Mouse (Mus musculus): ENCODE measurements around the gene Pqlc3. TPM values are rescaled to one million over a fixed set of nuclear protein-coding genes. Genes with fewer than 3 reads are reported as not detected.

Pqlc3 gene
- total and polyA plus RNA-seq, 3 experiments: 5.2 to 13.1 TPM; not detected in 1

- Histone ChIP-seq H3K27me3 (ENCODE audit: control insufficient read depth in 1 of 2, insufficient read depth in 2 of 2, low read length in 2 of 2) (peaks cover 3% of the 10 kb centered on the region in 2 experiments; a peak in 3 of 4 replicates), H3K79me2 (ENCODE audit: control insufficient read depth, insufficient read depth, low read length, poor library complexity) (no peaks in the 10 kb centered on the region), H3K9me3 (replicated peaks; ENCODE audit: insufficient read depth, low read length) (no peaks in the 10 kb centered on the region), H3K4me3 (ENCODE audit: control insufficient read depth in 1 of 2, insufficient read depth in 1 of 2, low read depth in 2 of 2, low read length in 2 of 2) (no peak overlapping the region), H3K27ac (ENCODE audit: control insufficient read depth, low read depth, low read length) (no peak overlapping the region), H3K9ac (ENCODE audit: control insufficient read depth, low read depth, low read length, poor library complexity, severe bottlenecking) (no peak overlapping the region), H3K4me1 (ENCODE audit: control insufficient read depth in 1 of 2, insufficient read depth in 2 of 2, low read length in 2 of 2) (no peaks in the 10 kb centered on the region), H3K36me3 (ENCODE audit: control insufficient read depth in 1 of 2, insufficient read depth in 2 of 2, low read length in 2 of 2) (no peaks in the 10 kb centered on the region)
- TF ChIP-seq NRF1 (IDR thresholded peaks at IDR 0.05; ENCODE audit: insufficient read depth, low read depth, low read length, poor library complexity, severe bottlenecking) (no peak), POLR2AphosphoS5 (IDR thresholded peaks at IDR 0.05; ENCODE audit: borderline replicate concordance, low read depth, low read length) (no peak)
- no peak for DNase-seq (ENCODE audit: low read depth, low spot score)
Observed at GRCm38 (mm10) chr12:17048979-17049612, 48.9 kb upstream of the Pqlc3 start.

- H3K9ac ChIP-seq (ENCODE audit: control insufficient read depth, low read depth, low read length, poor library complexity, severe bottlenecking): no peak overlapping the region
- no peaks in the 10 kb centered on the region for H3K4me1 ChIP-seq (ENCODE audit: control insufficient read depth in 1 of 2, insufficient read depth in 2 of 2, low read length in 2 of 2)
- no peaks in the 10 kb centered on the region for H3K9me3 ChIP-seq (replicated peaks; ENCODE audit: insufficient read depth, low read length)
- H3K36me3 ChIP-seq (ENCODE audit: control insufficient read depth in 1 of 2, insufficient read depth in 2 of 2, low read length in 2 of 2): no peaks in the 10 kb centered on the region
- H3K27me3 ChIP-seq (ENCODE audit: control insufficient read depth in 1 of 2, insufficient read depth in 2 of 2, low read length in 2 of 2): peaks cover 3% of the 10 kb centered on the region in 2 experiments
- H3K79me2 ChIP-seq (ENCODE audit: control insufficient read depth, insufficient read depth, low read length, poor library complexity): no peaks in the 10 kb centered on the region
- no peak for DNase-seq (ENCODE audit: low read depth, low spot score)
- H3K4me3 ChIP-seq (ENCODE audit: control insufficient read depth in 1 of 2, insufficient read depth in 1 of 2, low read depth in 2 of 2, low read length in 2 of 2): no peak overlapping the region
- H3K27ac ChIP-seq (ENCODE audit: control insufficient read depth, low read depth, low read length): no peak overlapping the region
- no peak for TF ChIP-seq JUND (IDR thresholded peaks at IDR 0.05; ENCODE audit: low read depth, low read length)
- no peak for TF ChIP-seq SMC3 (IDR thresholded peaks at IDR 0.05; ENCODE audit: low read depth, low read length)
- no peak for TF ChIP-seq POLR2A (IDR thresholded peaks at IDR 0.05; ENCODE audit: control insufficient read depth in 1 of 2, insufficient read depth in 1 of 2, low read depth in 1 of 2, low read length in 2 of 2, poor library complexity in 1 of 2)
- TF ChIP-seq MAZ (IDR thresholded peaks at IDR 0.05; ENCODE audit: low read depth, low read length): no peak
- TF ChIP-seq RCOR1 (IDR thresholded peaks at IDR 0.05; ENCODE audit: low read depth, low read length): no peak
- no peak for TF ChIP-seq TCF12 (IDR thresholded peaks at IDR 0.05; ENCODE audit: low read depth, low read length)
Observed at GRCm38 (mm10) chr12:17043311-17043710, 43.1 kb upstream of the Pqlc3 start.

DNA sequence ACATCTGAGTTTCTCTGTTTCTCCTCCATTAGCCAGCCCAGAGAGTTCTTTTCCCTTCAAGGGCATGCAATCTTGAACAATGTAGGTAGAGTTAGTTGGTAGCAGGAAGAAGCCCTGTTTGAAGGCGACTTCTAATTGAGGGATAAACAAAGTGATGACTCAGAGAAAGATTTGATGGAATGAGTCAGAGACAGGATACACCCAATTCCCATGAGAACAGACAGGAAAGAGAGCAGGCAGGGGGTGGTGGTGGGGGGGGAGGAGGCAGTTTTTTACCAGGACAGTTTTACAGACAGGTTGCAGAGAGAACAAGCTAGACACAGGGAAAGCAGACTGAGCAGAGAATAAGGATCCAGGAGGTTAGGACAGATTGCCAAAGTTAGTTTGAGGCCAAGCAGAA, 40.4 kb upstream of the Pqlc3 start:
- no peaks in the 10 kb centered on the region for H3K9me3 ChIP-seq (replicated peaks; ENCODE audit: insufficient read depth, low read length)
- no peaks in the 10 kb centered on the region for H3K4me1 ChIP-seq (ENCODE audit: control insufficient read depth in 1 of 2, insufficient read depth in 2 of 2, low read length in 2 of 2)
- peaks cover 3% of the 10 kb centered on the region in 2 experiments for H3K27me3 ChIP-seq (ENCODE audit: control insufficient read depth in 1 of 2, insufficient read depth in 2 of 2, low read length in 2 of 2)
- no peak for DNase-seq (ENCODE audit: low read depth, low spot score)
- no peak overlapping the region for H3K27ac ChIP-seq (ENCODE audit: control insufficient read depth, low read depth, low read length)
- H3K79me2 ChIP-seq (ENCODE audit: control insufficient read depth, insufficient read depth, low read length, poor library complexity): no peaks in the 10 kb centered on the region
- no peak overlapping the region for H3K4me3 ChIP-seq (ENCODE audit: control insufficient read depth in 1 of 2, insufficient read depth in 1 of 2, low read depth in 2 of 2, low read length in 2 of 2)
- H3K36me3 ChIP-seq (ENCODE audit: control insufficient read depth in 1 of 2, insufficient read depth in 2 of 2, low read length in 2 of 2): no peaks in the 10 kb centered on the region
- no peak for TF ChIP-seq CHD2 (IDR thresholded peaks at IDR 0.05; ENCODE audit: low read length)
- no peak for TF ChIP-seq TCF12 (IDR thresholded peaks at IDR 0.05; ENCODE audit: low read depth, low read length)
- no peak for TF ChIP-seq ETS1 (IDR thresholded peaks at IDR 0.05; ENCODE audit: low read depth, low read length)
- TF ChIP-seq E2F4 (IDR thresholded peaks at IDR 0.05; ENCODE audit: borderline replicate concordance, low read depth, low read length): no peak
- TF ChIP-seq MXI1 (IDR thresholded peaks at IDR 0.05; ENCODE audit: low read depth, low read length): no peak
- no peak for TF ChIP-seq TAL1 (IDR thresholded peaks at IDR 0.05; ENCODE audit: low read length)
- no peak for TF ChIP-seq USF1 (IDR thresholded peaks at IDR 0.05; ENCODE audit: low read depth, low read length)
- TF ChIP-seq UBTF (IDR thresholded peaks at IDR 0.05; ENCODE audit: borderline replicate concordance, insufficient read depth, low read depth, low read length): no peak
- no peak for TF ChIP-seq POLR2AphosphoS5 (IDR thresholded peaks at IDR 0.05; ENCODE audit: borderline replicate concordance, low read depth, low read length)
- no peak for TF ChIP-seq RAD21 (IDR thresholded peaks at IDR 0.05; ENCODE audit: low read depth, low read length)
- TF ChIP-seq BHLHE40 (IDR thresholded peaks at IDR 0.05; ENCODE audit: borderline replicate concordance, low read depth, low read length): no peak
- no peak for TF ChIP-seq MEF2A (IDR thresholded peaks at IDR 0.05; ENCODE audit: extremely low read depth, insufficient replicate concordance, low read depth, low read length, poor library complexity, severe bottlenecking)
- no peak for TF ChIP-seq ZNF384 (IDR thresholded peaks at IDR 0.05; ENCODE audit: low read depth, low read length)
- no peak for TF ChIP-seq SMC3 (IDR thresholded peaks at IDR 0.05; ENCODE audit: low read depth, low read length)
- TF ChIP-seq EP300 (IDR thresholded peaks at IDR 0.05; ENCODE audit: low read depth in 1 of 2, low read length in 2 of 2): no peak
- no peak for TF ChIP-seq TBP (IDR thresholded peaks at IDR 0.05; ENCODE audit: low read depth, low read length)
- TF ChIP-seq GATA1 (IDR thresholded peaks at IDR 0.05; ENCODE audit: low read depth, low read length): no peak
- no peak for TF ChIP-seq GABPA (IDR thresholded peaks at IDR 0.05; ENCODE audit: low read depth, low read length)
- no peak for TF ChIP-seq HCFC1 (IDR thresholded peaks at IDR 0.05; ENCODE audit: low read depth, low read length)
- H3K9ac ChIP-seq (ENCODE audit: control insufficient read depth, low read depth, low read length, poor library complexity, severe bottlenecking): no peak overlapping the region

Measured in MEL (cell line).